ENCODE assay signal across 10 mouse cellular contexts in the genomic region with DNA sequence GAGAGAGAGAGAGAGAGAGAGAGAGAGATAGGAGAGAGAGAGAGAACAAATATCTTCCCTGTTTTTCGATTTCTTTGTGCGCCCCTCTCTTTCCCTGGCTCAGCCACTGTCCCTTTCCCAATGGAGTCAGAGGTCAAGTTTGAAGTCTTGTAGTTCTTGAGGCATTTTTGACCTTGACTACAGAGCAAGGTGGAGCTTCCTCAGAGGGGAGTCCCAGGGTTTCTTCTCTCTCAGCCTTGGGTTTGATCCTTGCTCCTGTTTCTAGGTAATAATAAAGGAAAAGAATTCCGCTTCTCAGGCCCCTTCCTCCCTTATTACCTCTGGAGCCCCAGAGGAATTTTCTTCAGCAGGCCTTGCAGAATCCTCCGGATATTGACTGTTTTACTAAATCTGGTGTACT. TPM values are rescaled to one million over a fixed set of nuclear protein-coding genes. Genes with fewer than 3 reads are reported as not detected.
DNase-seq lines count a peak whose midpoint lies in the region; ATAC-seq and TF ChIP-seq lines count a peak whose summit lies in the region.
"Had no signal": no experiment of that assay in that cellular context is flagged by ENCODE, and none has a peak within 500 bp of the region (broad histone marks: within the 10 kb centered on the region; RNA-seq: fewer than 3 reads in every experiment).

No protein-coding gene starts in this region.

- H3K4me2 ChIP-seq in heart, embryonic 12.5 days, result peak overlapping the region; percentile 97
- peak overlapping the region; percentile 86 for H3K4me2 ChIP-seq in hindbrain, embryonic 15.5 days
- H3K4me2 ChIP-seq in midbrain, postnatal 0 days (ENCODE audit: low read depth, low read length, poor library complexity, severe bottlenecking), result peak overlapping the region; percentile 96

- H3K9ac ChIP-seq in heart, embryonic 12.5 days, result 0 out of 2 replicates have a peak overlapping the region, but pooled peaks have one; percentile 25
- peak overlapping the region; percentile 86 for H3K9ac ChIP-seq in hindbrain, embryonic 15.5 days
- peak overlapping the region; percentile 74; the same call in 1 of the 2 replicates for H3K9ac ChIP-seq in midbrain, postnatal 0 days (replicated peaks; ENCODE audit: low read length, poor library complexity, severe bottlenecking)

- no peak overlapping the region for H3K27ac ChIP-seq in heart, embryonic 12.5 days (ENCODE audit: poor library complexity, severe bottlenecking)
- H3K27ac ChIP-seq in hindbrain, embryonic 15.5 days (replicated peaks), result peak overlapping the region; percentile 82
- no peak overlapping the region for H3K27ac ChIP-seq in midbrain, postnatal 0 days (ENCODE audit: low read depth, low read length)

- H3K4me1 ChIP-seq in heart, embryonic 12.5 days (replicated peaks), result peaks cover 35% of the 10 kb centered on the region
- peaks cover 41% of the 10 kb centered on the region for H3K4me1 ChIP-seq in hindbrain, embryonic 15.5 days (replicated peaks)
- peaks cover 12% of the 10 kb centered on the region; the same call in 1 of the 2 replicates for H3K4me1 ChIP-seq in midbrain, postnatal 0 days (ENCODE audit: insufficient read depth, low read length)

- 0 out of 2 replicates have a peak, but pooled peaks cover 3% of the 10 kb centered on the region for H3K27me3 ChIP-seq in heart, embryonic 12.5 days (replicated peaks)
- H3K27me3 ChIP-seq in hindbrain, embryonic 15.5 days, result no peaks in the 10 kb centered on the region
- no peaks in the 10 kb centered on the region for H3K27me3 ChIP-seq in midbrain, postnatal 0 days (ENCODE audit: insufficient read depth, low read length)

- TF ChIP-seq CTCF in midbrain, postnatal 0 days (IDR thresholded peaks at IDR 0.05), result no peak

- peak overlapping the region; percentile 59 for H3K4me3 ChIP-seq in heart, embryonic 12.5 days
- peak overlapping the region; percentile 91 for H3K4me3 ChIP-seq in hindbrain, embryonic 15.5 days
- H3K4me3 ChIP-seq in midbrain, postnatal 0 days (ENCODE audit: low read depth, low read length), result peak overlapping the region; percentile 72

- no peak for DNase-seq in heart, adult 9 months (ENCODE audit: low spot score in 2 of 2)
- peak; percentile 32 for DNase-seq in embryo, embryonic 9.5 days (ENCODE audit: extremely low spot score)
- no peak for DNase-seq in midbrain, postnatal 0 days (ENCODE audit: low spot score)
- DNase-seq in layer of hippocampus, adult 11-12 months (ENCODE audit: low spot score), result no peak
- DNase-seq in layer of hippocampus, adult 18-20 months (ENCODE audit: low spot score in 2 of 2), result no peak
- no peak for DNase-seq in layer of hippocampus, postnatal 14 days (ENCODE audit: low spot score in 2 of 2)

- 31% methylated on average over 4 of the region's 4 CpGs for WGBS in heart, embryonic 12.5 days
- WGBS in hindbrain, embryonic 15.5 days, result 5% methylated on average over 4 of the region's 4 CpGs
- WGBS in midbrain, postnatal 0 days, result 7% methylated on average over 4 of the region's 4 CpGs

- no peaks in the 10 kb centered on the region for H3K9me3 ChIP-seq in heart, embryonic 12.5 days (replicated peaks)
- no peaks in the 10 kb centered on the region for H3K9me3 ChIP-seq in hindbrain, embryonic 15.5 days
- H3K9me3 ChIP-seq in midbrain, postnatal 0 days (ENCODE audit: low read length), result no peaks in the 10 kb centered on the region

- no peak for ATAC-seq in heart, embryonic 12.5 days (ENCODE audit: insufficient number of reproducible peaks, low FRiP score)
- no peak for ATAC-seq in hindbrain, embryonic 15.5 days (ENCODE audit: low FRiP score, low read depth)
- no peak for ATAC-seq in midbrain, postnatal 0 days (ENCODE audit: low FRiP score)
- ATAC-seq: inflammation-experienced regulatory T-cells, adult 6 months had no signal

- H3K36me3 ChIP-seq in heart, embryonic 12.5 days, result no peaks in the 10 kb centered on the region
- H3K36me3 ChIP-seq in hindbrain, embryonic 15.5 days, result 0 out of 2 replicates have a peak, but pooled peaks cover under 1% of the 10 kb centered on the region
- H3K36me3 ChIP-seq in midbrain, postnatal 0 days (ENCODE audit: insufficient read depth, low read length), result no peaks in the 10 kb centered on the region

RNA-seq across cellular contexts. Expression of a gene that starts 1.6 kb away (rescaled TPM):
- 91.7 and 93.5 TPM in 2 replicates for polyA plus RNA-seq in heart, embryonic 12.5 days (2016; fragmentation: Nextera tagmentation; extraction: Ambion mirVana)
- 463 and 473 TPM in 2 replicates for polyA plus RNA-seq in hindbrain, embryonic 15.5 days (2015; fragmentation: Nextera tagmentation; extraction: Ambion mirVana)
- total RNA-seq in midbrain, postnatal 0 days (2014; rRNA removed), result 432 and 450 TPM in 2 replicates
- 272 and 323 TPM in 2 replicates for polyA plus RNA-seq in midbrain, postnatal 0 days (2015; fragmentation: Nextera tagmentation; extraction: Ambion mirVana)
- 10 to 100 TPM; 35.9 to 42.9 TPM for total RNA-seq in layer of hippocampus, adult 18-20 months (2021)
- 100 to 1,000 TPM in 1 of 2 experiments, 10 to 100 TPM in 1; 56.4 to 116 TPM for total RNA-seq in layer of hippocampus, postnatal 14 days (2021)
- total RNA-seq: megakaryocyte progenitor cell, adult 5-6 weeks had no signal
- polyA plus RNA-seq: inflammation-experienced regulatory T-cells, adult 6 months had no signal

RNA-seq across cellular contexts. Expression of a gene that starts 48.8 kb away (rescaled TPM):
- polyA plus RNA-seq in heart, embryonic 12.5 days (2016; fragmentation: Nextera tagmentation; extraction: Ambion mirVana), result 179 and 184 TPM in 2 replicates
- polyA plus RNA-seq in hindbrain, embryonic 15.5 days (2015; fragmentation: Nextera tagmentation; extraction: Ambion mirVana), result 48.5 and 56.5 TPM in 2 replicates
- total RNA-seq in midbrain, postnatal 0 days (2014; rRNA removed), result 109 and 127 TPM in 2 replicates
- polyA plus RNA-seq in midbrain, postnatal 0 days (2015; fragmentation: Nextera tagmentation; extraction: Ambion mirVana), result 42.8 and 47.4 TPM in 2 replicates
- total RNA-seq in layer of hippocampus, adult 18-20 months (2021), result 10 to 100 TPM; 77.4 to 83.5 TPM
- 10 to 100 TPM; 61.5 to 66.8 TPM for total RNA-seq in layer of hippocampus, postnatal 14 days (2021)

Comparison
In these comparisons a context has a peak if more than half of its experiments do, and no peak if none do; other contexts are left out.
1. H3K9ac ChIP-seq: peak in every context shown above with its lines; median percentile 86 in hindbrain, embryonic 15.5 days; 74 in midbrain, postnatal 0 days; 25 in heart, embryonic 12.5 days.